Mouse (Mus musculus) C2C12 (cell line): Measurements from ENCODE around the gene Galnt7. TPM values are rescaled to one million over a fixed set of nuclear protein-coding genes. Genes with fewer than 3 reads are reported as not detected.

ENCODE experiments used
- H3K27me3 ChIP-seq: one replicate; pipeline ENCODE4 v1.6.1; 2011; ENCODE audit not compliant: control insufficient read depth, insufficient read depth, insufficient read length
- H3K36me3 ChIP-seq: one replicate; pipeline ENCODE4 v1.6.1; 2011; ENCODE audit not compliant: control insufficient read depth, insufficient read depth
- H3K4me3 ChIP-seq: one replicate; pipeline ENCODE4 v1.5.1; 2011; ENCODE audit warnings: mild to moderate bottlenecking, control low read depth; ENCODE audit not compliant: poor library complexity, insufficient read depth, severe bottlenecking
- H3K79me2 ChIP-seq: one replicate; pipeline ENCODE4 v1.6.1; 2011; ENCODE audit not compliant: control insufficient read depth, insufficient read depth
- H3K79me3 ChIP-seq: one replicate; pipeline ENCODE4 v1.6.1; 2011; ENCODE audit warnings: low read depth, control low read depth
- H3ac ChIP-seq: one replicate; pipeline ENCODE3; 2011; ENCODE audit warnings: low read depth; ENCODE audit not compliant: control insufficient read depth, insufficient read length
- CEBPB ChIP-seq: IDR thresholded peaks from one replicate; pipeline ENCODE4 v1.6.1; 2011; ENCODE audit warnings: low read depth, mild to moderate bottlenecking, control low read depth, moderate library complexity
- CTCF ChIP-seq: IDR thresholded peaks from one replicate; pipeline ENCODE4 v1.5.1; 2011; ENCODE audit not compliant: control insufficient read depth, insufficient read depth, insufficient read length
- FOSL1 ChIP-seq: IDR thresholded peaks from one replicate; pipeline ENCODE4 v1.8.0; 2011; ENCODE audit warnings: mild to moderate bottlenecking, low read length; ENCODE audit not compliant: poor library complexity, insufficient read depth, severe bottlenecking
- MAX ChIP-seq: IDR thresholded peaks from one replicate; pipeline ENCODE4 v1.6.1; 2011; ENCODE audit warnings: mild to moderate bottlenecking, control low read depth
- MYOD1 ChIP-seq: IDR thresholded peaks from one replicate; pipeline ENCODE4 v1.6.1; 2011; ENCODE audit warnings: low read depth; ENCODE audit not compliant: control insufficient read depth, insufficient read length
- MYOG ChIP-seq: IDR thresholded peaks from one replicate; pipeline ENCODE4 v1.6.1; 2011; ENCODE audit not compliant: control insufficient read depth, insufficient read length; ENCODE audit errors: extremely low read depth
- USF1 ChIP-seq: IDR thresholded peaks from one replicate; pipeline ENCODE4 v1.6.1; 2011; ENCODE audit warnings: low read depth, mild to moderate bottlenecking, control low read depth, moderate library complexity
- polyA plus RNA-seq: library from polyadenylated mRNA; unstranded; fragments of >200 nt; fragmentation: generic; extraction: Trizol; gene quantifications from one replicate; pipeline ENCODE4 v1.2.1, GENCODE M21; 2012; ENCODE audit warnings: missing spikeins

The Galnt7 gene
- polyA plus RNA-seq, 1 experiment, result 5.9 TPM

GRCm38 (mm10) chr8:57488312-57488765, 164.5 kb downstream of the Galnt7 start:
- TF ChIP-seq MYOD1, result no peak
- no peak for TF ChIP-seq CTCF
- no peak for TF ChIP-seq CEBPB
- peak; percentile 60 for TF ChIP-seq MAX
- TF ChIP-seq FOSL1, result no peak

GRCm38 (mm10) chr8:57487441-57488155, 165.2 kb downstream of the Galnt7 start, which contains the start of gene Sap30:
Gene Sap30, minus strand, starts transcription at chr8:57487860.
- peak within 1 kb of the TSS; percentile 63 for H3ac ChIP-seq
- TF ChIP-seq FOSL1 (no peak), MYOD1 (no peak), CTCF (no peak), MAX (peak; percentile 49), USF1 (peak; percentile 3), MYOG (no peak), CEBPB (no peak)
- H3K79me3 ChIP-seq, result peaks cover 7% of the 10 kb centered on the region
- peaks cover 27% of the 10 kb centered on the region for H3K36me3 ChIP-seq
- peaks cover 19% of the 10 kb centered on the region for H3K79me2 ChIP-seq
- peak within 1 kb of the TSS; percentile 79 for H3K4me3 ChIP-seq
- no peaks in the 10 kb centered on the region for H3K27me3 ChIP-seq

More at GRCm38 (mm10) chr8:57488312-57488765, 164.5 kb downstream of the Galnt7 start:
- peaks cover 21% of the 10 kb centered on the region for H3K36me3 ChIP-seq
- H3ac ChIP-seq, result peak overlapping the region; percentile 42
- H3K27me3 ChIP-seq, result no peaks in the 10 kb centered on the region
- peaks cover 7% of the 10 kb centered on the region for H3K79me3 ChIP-seq
- H3K79me2 ChIP-seq, result peaks cover 19% of the 10 kb centered on the region
- H3K4me3 ChIP-seq, result peak overlapping the region; percentile 79

GRCm38 (mm10) chr8:57486491-57487440, 166.1 kb downstream of the Galnt7 start:
- TF ChIP-seq FOSL1 (no peak), CTCF (no peak), MAX (no peak), MYOG (no peak), USF1 (no peak), MYOD1 (no peak)
- H3K79me3 ChIP-seq, result peaks cover 7% of the 10 kb centered on the region
- H3ac ChIP-seq, result peak overlapping the region; percentile 63
- peaks cover 19% of the 10 kb centered on the region for H3K79me2 ChIP-seq
- no peaks in the 10 kb centered on the region for H3K27me3 ChIP-seq
- H3K4me3 ChIP-seq, result peak overlapping the region; percentile 79
- H3K36me3 ChIP-seq, result peaks cover 34% of the 10 kb centered on the region

- TF ChIP-seq FOSL1, result no peak
- TF ChIP-seq MYOD1, result no peak
- no peak for TF ChIP-seq CEBPB
- TF ChIP-seq USF1, result no peak
- TF ChIP-seq MYOG, result no peak
- no peak for TF ChIP-seq MAX
- TF ChIP-seq CTCF, result no peak
- no peak overlapping the region for H3ac ChIP-seq
- peaks cover under 1% of the 10 kb centered on the region for H3K79me2 ChIP-seq
- peaks cover 36% of the 10 kb centered on the region for H3K36me3 ChIP-seq
- no peaks in the 10 kb centered on the region for H3K79me3 ChIP-seq
- no peak overlapping the region for H3K4me3 ChIP-seq
- no peaks in the 10 kb centered on the region for H3K27me3 ChIP-seq
Observed at GRCm38 (mm10) chr8:57480606-57481005, 172.2 kb downstream of the Galnt7 start.

- peaks cover 27% of the 10 kb centered on the region for H3K36me3 ChIP-seq
- H3K27me3 ChIP-seq, result no peaks in the 10 kb centered on the region
- H3K79me2 ChIP-seq, result no peaks in the 10 kb centered on the region
- no peaks in the 10 kb centered on the region for H3K79me3 ChIP-seq
- TF ChIP-seq MYOD1 (no peak), FOSL1 (no peak), MAX (no peak), CTCF (no peak), USF1 (no peak), MYOG (no peak), CEBPB (no peak)
- H3K4me3 ChIP-seq, result no peak overlapping the region
- H3ac ChIP-seq, result no peak overlapping the region
Observed at GRCm38 (mm10) chr8:57479700-57480099, 173.1 kb downstream of the Galnt7 start.
